Mouse (Mus musculus): ENCODE data around the gene Tmod3. TPM values are rescaled to one million over a fixed set of nuclear protein-coding genes. Genes with fewer than 3 reads are reported as not detected.
A peak's percentile ranks its signal among the peaks of the same experiment; 100 is the strongest.

Gene Tmod3
- polyA plus RNA-seq, 1 experiment from 2014 or later: 106 TPM

DNA sequence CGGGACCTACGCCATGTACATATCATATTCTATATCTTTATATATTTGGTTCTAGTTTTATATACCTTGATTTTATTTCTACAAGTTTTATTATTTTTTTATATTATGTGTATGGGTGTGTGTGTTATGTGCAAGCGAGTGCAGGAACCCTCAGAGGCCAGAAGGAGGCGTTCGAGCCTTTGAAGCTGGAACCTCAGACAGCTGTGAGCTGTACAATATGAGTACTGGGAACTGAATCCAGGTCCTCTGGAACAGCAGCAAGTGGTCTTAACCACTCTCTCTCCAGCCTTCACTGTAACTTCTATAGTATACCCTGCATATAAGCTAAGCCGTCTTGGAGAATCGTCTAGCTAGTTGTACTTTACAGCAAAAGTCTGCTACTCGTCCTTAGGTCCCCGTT, 31.4 kb downstream of the Tmod3 start:
- Histone ChIP-seq H3K4me2 (ENCODE audit: low read depth, low read length) (no peak overlapping the region), H3K36me3 (replicated peaks; ENCODE audit: control insufficient read depth, insufficient read depth, low read depth, low read length) (no peaks in the 10 kb centered on the region), H3K27ac (replicated peaks; ENCODE audit: low read depth, low read length) (no peak overlapping the region), H3K9ac (replicated peaks; ENCODE audit: low read length) (no peak overlapping the region), H3K4me3 (ENCODE audit: low read depth, low read length) (no peak overlapping the region), H3K9me3 (replicated peaks; ENCODE audit: control insufficient read depth, low read length) (no peaks in the 10 kb centered on the region), H3K4me1 (ENCODE audit: control insufficient read depth, insufficient read depth, low read length) (no peaks in the 10 kb centered on the region), H3K27me3 (ENCODE audit: control insufficient read depth, insufficient read depth, low read length) (no peaks in the 10 kb centered on the region)
- no peak for ATAC-seq (replicated peaks; ENCODE audit: insufficient number of reproducible peaks, low FRiP score, low TSS enrichment, low read depth)
- WGBS: 96% methylated on average over 9 of the region's 9 CpGs
- DNase-seq (ENCODE audit: low spot score): no peak

- Histone ChIP-seq H3K9me3 (replicated peaks; ENCODE audit: control insufficient read depth, low read length) (no peaks in the 10 kb centered on the region), H3K4me1 (ENCODE audit: control insufficient read depth, insufficient read depth, low read length) (no peaks in the 10 kb centered on the region), H3K27me3 (ENCODE audit: control insufficient read depth, insufficient read depth, low read length) (no peaks in the 10 kb centered on the region), H3K4me3 (ENCODE audit: low read depth, low read length) (no peak overlapping the region), H3K27ac (replicated peaks; ENCODE audit: low read depth, low read length) (no peak overlapping the region), H3K9ac (replicated peaks; ENCODE audit: low read length) (no peak overlapping the region), H3K36me3 (replicated peaks; ENCODE audit: control insufficient read depth, insufficient read depth, low read depth, low read length) (no peaks in the 10 kb centered on the region), H3K4me2 (ENCODE audit: low read depth, low read length) (no peak overlapping the region)
- ATAC-seq (replicated peaks; ENCODE audit: insufficient number of reproducible peaks, low FRiP score, low TSS enrichment, low read depth) (no peak), DNase-seq (ENCODE audit: low spot score) (no peak)
- WGBS: 91% methylated on average over 13 of the region's 13 CpGs
Measured at GRCm38 (mm10) chr9:75527368-75528059, 31.9 kb downstream of the Tmod3 start.

DNA sequence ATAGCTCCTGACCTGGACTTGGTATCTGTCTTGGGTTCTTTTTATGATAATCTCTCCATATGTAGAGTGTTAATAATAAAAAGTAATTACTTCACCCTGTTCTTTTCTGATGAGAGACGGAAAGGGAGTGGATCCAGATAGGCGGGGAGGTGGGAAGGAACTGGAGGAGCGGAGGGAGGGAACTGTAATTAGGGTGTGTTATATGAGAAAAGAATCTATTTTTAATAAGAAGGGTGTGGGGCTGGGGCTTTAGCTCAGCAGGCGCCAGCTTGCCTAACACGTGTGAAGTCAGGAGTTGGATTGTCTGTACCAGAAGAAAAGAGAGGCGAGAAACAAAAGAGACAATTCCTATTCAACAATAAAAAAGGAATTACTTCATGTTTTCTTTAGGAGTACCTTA, 35.8 kb downstream of the Tmod3 start:
- Histone ChIP-seq H3K27ac (replicated peaks; ENCODE audit: low read depth, low read length) (no peak overlapping the region), H3K27me3 (ENCODE audit: control insufficient read depth, insufficient read depth, low read length) (no peaks in the 10 kb centered on the region), H3K9ac (replicated peaks; ENCODE audit: low read length) (no peak overlapping the region), H3K9me3 (replicated peaks; ENCODE audit: control insufficient read depth, low read length) (no peaks in the 10 kb centered on the region), H3K4me1 (ENCODE audit: control insufficient read depth, insufficient read depth, low read length) (no peaks in the 10 kb centered on the region), H3K36me3 (replicated peaks; ENCODE audit: control insufficient read depth, insufficient read depth, low read depth, low read length) (no peaks in the 10 kb centered on the region), H3K4me2 (ENCODE audit: low read depth, low read length) (no peak overlapping the region), H3K4me3 (ENCODE audit: low read depth, low read length) (no peak overlapping the region)
- DNase-seq (ENCODE audit: low spot score): no peak
- ATAC-seq (replicated peaks; ENCODE audit: insufficient number of reproducible peaks, low FRiP score, low TSS enrichment, low read depth): no peak
- WGBS: 67% methylated on average over 6 of the region's 6 CpGs

GRCm38 (mm10) chr9:75522217-75522616, 37.2 kb downstream of the Tmod3 start:
- no peak overlapping the region for H3K9ac ChIP-seq (replicated peaks; ENCODE audit: low read length)
- H3K27ac ChIP-seq (replicated peaks; ENCODE audit: low read depth, low read length): no peak overlapping the region
- H3K36me3 ChIP-seq (replicated peaks; ENCODE audit: control insufficient read depth, insufficient read depth, low read depth, low read length): no peaks in the 10 kb centered on the region
- H3K4me3 ChIP-seq (ENCODE audit: low read depth, low read length): no peak overlapping the region
- DNase-seq (ENCODE audit: low spot score): no peak
- H3K27me3 ChIP-seq (ENCODE audit: control insufficient read depth, insufficient read depth, low read length): no peaks in the 10 kb centered on the region
- ATAC-seq (replicated peaks; ENCODE audit: insufficient number of reproducible peaks, low FRiP score, low TSS enrichment, low read depth): no peak
- H3K9me3 ChIP-seq (replicated peaks; ENCODE audit: control insufficient read depth, low read length): no peaks in the 10 kb centered on the region
- H3K4me1 ChIP-seq (ENCODE audit: control insufficient read depth, insufficient read depth, low read length): no peaks in the 10 kb centered on the region
- no peak overlapping the region for H3K4me2 ChIP-seq (ENCODE audit: low read depth, low read length)
- 84% methylated on average over 2 of the region's 2 CpGs for WGBS

DNA sequence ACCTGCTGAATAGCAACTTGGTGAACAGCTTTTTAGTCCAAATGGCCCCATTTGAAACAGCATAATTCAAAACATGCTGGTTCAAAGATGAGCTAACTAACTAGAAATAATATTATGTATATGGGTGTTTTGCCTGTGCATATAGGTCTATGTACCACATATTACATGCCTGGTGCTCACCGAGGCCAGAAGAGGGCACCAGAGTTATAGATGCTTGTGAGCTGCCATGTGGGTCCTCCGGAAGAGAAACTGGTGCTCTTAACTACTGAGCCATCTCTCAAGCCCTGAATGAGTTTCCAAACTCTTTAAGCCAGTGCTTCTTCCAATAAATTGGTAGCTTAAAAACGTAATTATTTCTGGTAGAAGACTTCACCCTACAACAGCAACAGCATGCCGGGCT, 37.7 kb downstream of the Tmod3 start:
- Histone ChIP-seq H3K27ac (replicated peaks; ENCODE audit: low read depth, low read length) (no peak overlapping the region), H3K4me3 (ENCODE audit: low read depth, low read length) (no peak overlapping the region), H3K4me1 (ENCODE audit: control insufficient read depth, insufficient read depth, low read length) (no peaks in the 10 kb centered on the region), H3K27me3 (ENCODE audit: control insufficient read depth, insufficient read depth, low read length) (no peaks in the 10 kb centered on the region), H3K4me2 (ENCODE audit: low read depth, low read length) (no peak overlapping the region), H3K36me3 (replicated peaks; ENCODE audit: control insufficient read depth, insufficient read depth, low read depth, low read length) (no peaks in the 10 kb centered on the region), H3K9ac (replicated peaks; ENCODE audit: low read length) (no peak overlapping the region), H3K9me3 (replicated peaks; ENCODE audit: control insufficient read depth, low read length) (no peaks in the 10 kb centered on the region)
- WGBS: 57% methylated on average over 4 of the region's 4 CpGs
- ATAC-seq (replicated peaks; ENCODE audit: insufficient number of reproducible peaks, low FRiP score, low TSS enrichment, low read depth): no peak
- peak; percentile 63 for DNase-seq (ENCODE audit: low spot score)

DNA sequence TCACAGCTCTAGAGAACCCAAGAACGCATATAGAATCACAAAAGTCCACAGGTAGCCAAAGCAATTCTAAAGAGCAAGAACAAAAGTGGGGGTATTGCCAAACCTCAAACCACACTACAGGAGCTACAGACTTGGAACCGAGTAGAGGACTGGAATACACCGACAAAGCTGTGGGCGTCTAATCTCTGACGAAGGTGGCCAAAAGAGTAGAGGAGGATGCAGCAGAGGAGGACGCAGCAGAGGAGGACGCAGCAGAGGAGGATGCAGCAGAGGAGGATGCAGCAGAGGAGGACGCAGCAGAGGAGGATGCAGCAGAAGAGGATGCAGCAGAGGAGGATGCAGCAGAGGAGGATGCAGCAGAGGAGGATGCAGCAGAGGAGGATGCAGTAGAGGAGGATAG, 38.5 kb downstream of the Tmod3 start:
- H3K4me1 ChIP-seq (ENCODE audit: control insufficient read depth, insufficient read depth, low read length): no peaks in the 10 kb centered on the region
- H3K9ac ChIP-seq (replicated peaks; ENCODE audit: low read length): no peak overlapping the region
- DNase-seq (ENCODE audit: low spot score) (no peak), ATAC-seq (replicated peaks; ENCODE audit: insufficient number of reproducible peaks, low FRiP score, low TSS enrichment, low read depth) (no peak)
- H3K27me3 ChIP-seq (ENCODE audit: control insufficient read depth, insufficient read depth, low read length): no peaks in the 10 kb centered on the region
- WGBS: 94% methylated on average over 8 of the region's 8 CpGs
- H3K27ac ChIP-seq (replicated peaks; ENCODE audit: low read depth, low read length): no peak overlapping the region
- H3K4me3 ChIP-seq (ENCODE audit: low read depth, low read length): no peak overlapping the region
- H3K4me2 ChIP-seq (ENCODE audit: low read depth, low read length): no peak overlapping the region
- no peaks in the 10 kb centered on the region for H3K36me3 ChIP-seq (replicated peaks; ENCODE audit: control insufficient read depth, insufficient read depth, low read depth, low read length)
- H3K9me3 ChIP-seq (replicated peaks; ENCODE audit: control insufficient read depth, low read length): no peaks in the 10 kb centered on the region

DNA sequence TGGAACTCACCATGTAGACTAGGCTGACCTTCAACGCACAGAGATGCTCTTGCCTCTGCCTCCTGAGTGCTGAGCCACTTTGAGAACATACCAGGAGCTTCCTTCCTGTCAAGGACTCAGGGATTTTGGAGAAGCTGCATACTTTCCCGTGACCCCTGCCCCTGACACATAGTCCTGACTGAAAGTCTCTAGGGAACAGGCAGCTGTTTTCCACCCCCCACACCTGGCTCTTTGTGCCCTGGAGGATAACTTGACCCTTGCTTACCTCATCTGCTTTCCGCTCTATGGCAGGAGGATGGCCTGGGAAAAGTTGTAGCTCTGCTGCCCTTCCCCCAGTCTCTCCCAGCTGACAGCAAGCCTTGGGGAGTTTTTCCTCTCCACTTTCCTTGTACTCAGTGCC, 41.7 kb downstream of the Tmod3 start:
- H3K27ac ChIP-seq (replicated peaks; ENCODE audit: low read depth, low read length): no peak overlapping the region
- DNase-seq (ENCODE audit: low spot score): no peak
- WGBS: 51% methylated on average over 3 of the region's 3 CpGs

GRCm38 (mm10) chr9:75515464-75516113, 43.9 kb downstream of the Tmod3 start:
- Histone ChIP-seq H3K9me3 (replicated peaks; ENCODE audit: control insufficient read depth, low read length) (no peaks in the 10 kb centered on the region), H3K27ac (replicated peaks; ENCODE audit: low read depth, low read length) (no peak overlapping the region), H3K4me3 (ENCODE audit: low read depth, low read length) (no peak overlapping the region), H3K4me1 (ENCODE audit: control insufficient read depth, insufficient read depth, low read length) (no peaks in the 10 kb centered on the region), H3K36me3 (replicated peaks; ENCODE audit: control insufficient read depth, insufficient read depth, low read depth, low read length) (peaks cover 3% of the 10 kb centered on the region), H3K9ac (replicated peaks; ENCODE audit: low read length) (no peak overlapping the region), H3K27me3 (ENCODE audit: control insufficient read depth, insufficient read depth, low read length) (no peaks in the 10 kb centered on the region), H3K4me2 (ENCODE audit: low read depth, low read length) (no peak overlapping the region)
- DNase-seq (ENCODE audit: low spot score): peak; percentile 81
- ATAC-seq (replicated peaks; ENCODE audit: insufficient number of reproducible peaks, low FRiP score, low TSS enrichment, low read depth): peak; percentile 48; the same call in 1 of the 2 replicates
- 60% methylated on average over 12 of the region's 12 CpGs for WGBS

More for the DNA sequence above, 41.7 kb downstream of the Tmod3 start:
- peaks cover 3% of the 10 kb centered on the region for H3K36me3 ChIP-seq (replicated peaks; ENCODE audit: control insufficient read depth, insufficient read depth, low read depth, low read length)
- H3K4me2 ChIP-seq (ENCODE audit: low read depth, low read length): no peak overlapping the region
- H3K9me3 ChIP-seq (replicated peaks; ENCODE audit: control insufficient read depth, low read length): no peaks in the 10 kb centered on the region
- ATAC-seq (replicated peaks; ENCODE audit: insufficient number of reproducible peaks, low FRiP score, low TSS enrichment, low read depth): no peak; the same call in 1 of the 2 replicates
- no peaks in the 10 kb centered on the region for H3K27me3 ChIP-seq (ENCODE audit: control insufficient read depth, insufficient read depth, low read length)
- no peak overlapping the region for H3K4me3 ChIP-seq (ENCODE audit: low read depth, low read length)
- no peaks in the 10 kb centered on the region for H3K4me1 ChIP-seq (ENCODE audit: control insufficient read depth, insufficient read depth, low read length)
- H3K9ac ChIP-seq (replicated peaks; ENCODE audit: low read length): no peak overlapping the region
